In the genomic region with DNA sequence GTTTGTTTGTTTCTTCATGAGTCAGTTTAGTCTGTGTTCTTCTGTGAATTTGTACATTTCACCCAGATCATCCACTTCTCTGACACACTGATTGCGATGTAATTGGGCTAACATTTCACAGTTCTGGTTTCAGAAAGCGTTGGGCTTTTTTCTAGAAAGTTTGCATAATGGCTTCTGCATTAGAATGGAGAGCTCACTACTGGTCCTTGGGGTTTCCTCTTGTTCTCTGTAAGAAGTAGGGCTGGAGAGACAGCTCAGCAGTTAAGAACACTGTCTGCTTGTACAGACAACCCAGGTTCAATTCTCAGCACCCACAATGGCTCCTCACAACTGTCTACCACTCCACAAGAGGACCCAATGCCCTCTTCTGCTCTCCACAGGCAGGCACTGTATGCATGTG, we compare ENCODE assay signal across 22 mouse cellular contexts. TPM values are rescaled to one million over a fixed set of nuclear protein-coding genes. Genes with fewer than 3 reads are reported as not detected.
DNase-seq lines count a peak whose midpoint lies in the region; ATAC-seq and TF ChIP-seq lines count a peak whose summit lies in the region.
"Had no signal": no experiment of that assay in that cellular context is flagged by ENCODE, and none has a peak within 500 bp of the region (broad histone marks: within the 10 kb centered on the region; RNA-seq: fewer than 3 reads in every experiment).

No protein-coding gene starts in this region.

- H3K27ac ChIP-seq in layer of hippocampus, adult 2 months: peak overlapping the region; percentile 59; the same call in 1 of the 2 replicates
- peak overlapping the region; percentile 46; the same call in 1 of the 2 replicates for H3K27ac ChIP-seq in ES-Bruce4 (ENCODE audit: insufficient read depth, low read length)
- peak overlapping the region; percentile 24 for H3K27ac ChIP-seq in bone marrow macrophage, adult 2 months (ENCODE audit: insufficient read depth, low read depth, low read length)
- H3K27ac ChIP-seq: embryonic facial prominence, embryonic 12.5 days; forebrain, embryonic 12.5 days; heart, adult 2 months; heart, embryonic 15.5 days; hindbrain, embryonic 10.5 days; hindbrain, embryonic 14.5 days had no signal

- H3K27me3 ChIP-seq in megakaryocyte, embryonic 14.5 days (replicated peaks): no peaks in the 10 kb centered on the region
- H3K27me3 ChIP-seq in ES-Bruce4 (ENCODE audit: control insufficient read depth, insufficient read depth, low read length, poor library complexity, severe bottlenecking): no peaks in the 10 kb centered on the region
- H3K27me3 ChIP-seq: embryonic facial prominence, embryonic 12.5 days; forebrain, embryonic 12.5 days; heart, embryonic 15.5 days had no signal

- H3K4me3 ChIP-seq in layer of hippocampus, adult 2 months: no peak overlapping the region
- peak overlapping the region; percentile 67 for H3K4me3 ChIP-seq in megakaryocyte, embryonic 14.5 days (replicated peaks)
- no peak overlapping the region for H3K4me3 ChIP-seq in ES-Bruce4 (ENCODE audit: low read depth, low read length)
- no peak overlapping the region for H3K4me3 ChIP-seq in bone marrow macrophage, adult 2 months (ENCODE audit: insufficient read depth, low read length)
- H3K4me3 ChIP-seq: embryonic facial prominence, embryonic 12.5 days; forebrain, embryonic 12.5 days; heart, adult 2 months; heart, embryonic 15.5 days; hindbrain, embryonic 10.5 days had no signal

- no peak for TF ChIP-seq CTCF in layer of hippocampus, adult 2 months (conservative IDR thresholded peaks at IDR 0.05)
- no peak for TF ChIP-seq CTCF in ES-Bruce4 (IDR thresholded peaks at IDR 0.05; ENCODE audit: low read depth, low read length)
- TF ChIP-seq CTCF in bone marrow macrophage, adult 2 months (IDR thresholded peaks at IDR 0.05; ENCODE audit: low read depth, low read length): no peak

- ATAC-seq in megakaryocyte, adult 5-6 weeks (ENCODE audit: poor library complexity, severe bottlenecking): no peak
- ATAC-seq: activated CD4-positive, CD25-positive, alpha-beta regulatory T cell, adult 4 months; forebrain, embryonic 16.5 days had no signal

- intact Hi-C loops in heart, postnatal 10 days (cut with DNase I): no loop called here

- H3K4me1 ChIP-seq in megakaryocyte, embryonic 14.5 days: peaks cover 84% of the 10 kb centered on the region
- no peaks in the 10 kb centered on the region for H3K4me1 ChIP-seq in ES-Bruce4 (ENCODE audit: control insufficient read depth, insufficient read depth, low read length)
- H3K4me1 ChIP-seq in bone marrow macrophage, adult 2 months (ENCODE audit: control insufficient read depth, insufficient read depth, low read length): peaks cover 58% of the 10 kb centered on the region

- no peak for TF ChIP-seq POLR2A in ES-Bruce4 (IDR thresholded peaks at IDR 0.05; ENCODE audit: insufficient read depth, low read length)
- no peak for TF ChIP-seq POLR2A in bone marrow macrophage, adult 2 months (IDR thresholded peaks at IDR 0.05; ENCODE audit: borderline replicate concordance, low read depth, low read length)

- TF ChIP-seq EP300 in ES-Bruce4 (IDR thresholded peaks at IDR 0.05; ENCODE audit: insufficient read depth, low read depth, low read length): no peak

- no peak for DNase-seq in layer of hippocampus, adult 2 months (ENCODE audit: low spot score in 2 of 2)
- no peak for DNase-seq in layer of hippocampus, adult 9-10 months (ENCODE audit: low spot score)
- DNase-seq in heart, postnatal 10 days: no peak
- DNase-seq in ovary, postnatal 10 days (ENCODE audit: low spot score): no peak
- DNase-seq: adrenal gland, adult 2 months; adrenal gland, postnatal 25 days; cerebellum, adult 11 months; cerebellum, adult 8-10 months; cerebellum, postnatal 14 days; gastrocnemius, postnatal 10 days; heart, adult 2 months had no signal

- no peaks in the 10 kb centered on the region for H3K9me3 ChIP-seq in megakaryocyte, embryonic 14.5 days
- no peaks in the 10 kb centered on the region for H3K9me3 ChIP-seq in ES-Bruce4 (replicated peaks; ENCODE audit: control insufficient read depth, insufficient read depth, low read length, poor library complexity, severe bottlenecking)
- H3K9me3 ChIP-seq: embryonic facial prominence, embryonic 12.5 days; forebrain, embryonic 12.5 days; heart, embryonic 15.5 days; hindbrain, embryonic 10.5 days had no signal

- peaks cover 44% of the 10 kb centered on the region for H3K36me3 ChIP-seq in megakaryocyte, embryonic 14.5 days (replicated peaks; ENCODE audit: low read length)
- H3K36me3 ChIP-seq in ES-Bruce4 (ENCODE audit: control insufficient read depth, insufficient read depth, low read length, poor library complexity, severe bottlenecking): no peaks in the 10 kb centered on the region
- H3K36me3 ChIP-seq: heart, embryonic 15.5 days had no signal

- H3K9ac ChIP-seq in ES-Bruce4 (ENCODE audit: low read depth, poor library complexity, severe bottlenecking): no peak overlapping the region
- H3K9ac ChIP-seq: embryonic facial prominence, embryonic 12.5 days; forebrain, embryonic 12.5 days; heart, embryonic 15.5 days; hindbrain, embryonic 14.5 days had no signal

RNA-seq across cellular contexts. Expression of gene Ccdc12, which starts 3.9 kb away (rescaled TPM):
- 10 to 100 TPM; 50.2 to 66.0 TPM for total RNA-seq in layer of hippocampus, adult 2 months (2021)
- polyA plus RNA-seq in megakaryocyte, embryonic 14.5 days (2012; ENCODE audit: insufficient read depth, low replicate concordance): 77.7 and 537 TPM in 2 replicates
- total RNA-seq in megakaryocyte, adult 5-6 weeks (2015): 204 and 210 TPM in 2 replicates
- total RNA-seq in megakaryocyte, adult 5-6 weeks (2017): 165 and 180 TPM in 2 replicates
- polyA plus RNA-seq in ES-Bruce4 (2011; ENCODE audit: insufficient read depth, insufficient read length, low read depth, missing spikeins): 33.5 and 40.5 TPM in 2 replicates
- polyA plus RNA-seq in bone marrow macrophage, adult 2 months (2012; ENCODE audit: insufficient read depth, insufficient read length, missing spikeins): 134 and 143 TPM in 2 replicates
- total RNA-seq in heart, postnatal 10 days (2021): 10 to 100 TPM; 69.6 to 78.9 TPM

RNA-seq across cellular contexts. Expression of gene Nbeal2, which starts 6.2 kb away (rescaled TPM):
- 10 to 100 TPM; 17.7 to 18.0 TPM for total RNA-seq in layer of hippocampus, adult 2 months (2021)
- 102 and 106 TPM in 2 replicates for polyA plus RNA-seq in megakaryocyte, embryonic 14.5 days (2012; ENCODE audit: insufficient read depth, low replicate concordance)
- total RNA-seq in megakaryocyte, adult 5-6 weeks (2015): 42.1 and 52.5 TPM in 2 replicates
- total RNA-seq in megakaryocyte, adult 5-6 weeks (2017): 29.1 and 35.9 TPM in 2 replicates
- polyA plus RNA-seq in ES-Bruce4 (2011; ENCODE audit: insufficient read depth, insufficient read length, low read depth, missing spikeins): 10.3 and 11.6 TPM in 2 replicates
- polyA plus RNA-seq in bone marrow macrophage, adult 2 months (2012; ENCODE audit: insufficient read depth, insufficient read length, missing spikeins): 50.4 and 51.9 TPM in 2 replicates
- total RNA-seq in heart, postnatal 10 days (2021): 1 to 10 TPM; 8.3 to 8.7 TPM

RNA-seq across cellular contexts. Expression of gene Nradd, which starts 36.0 kb away (rescaled TPM):
- 1 to 10 TPM; 1.9 to 3.4 TPM for total RNA-seq in layer of hippocampus, adult 2 months (2021)
- polyA plus RNA-seq in megakaryocyte, embryonic 14.5 days (2012; ENCODE audit: insufficient read depth, low replicate concordance): 6.7 and 12.4 TPM in 2 replicates
- 4.6 and 5.2 TPM in 2 replicates for total RNA-seq in megakaryocyte, adult 5-6 weeks (2015)
- total RNA-seq in megakaryocyte, adult 5-6 weeks (2017): 2.0 and 3.5 TPM in 2 replicates
- 43.5 and 48.0 TPM in 2 replicates for polyA plus RNA-seq in ES-Bruce4 (2011; ENCODE audit: insufficient read depth, insufficient read length, low read depth, missing spikeins)
- polyA plus RNA-seq in bone marrow macrophage, adult 2 months (2012; ENCODE audit: insufficient read depth, insufficient read length, missing spikeins): 6.8 and 10.0 TPM in 2 replicates
- total RNA-seq in heart, postnatal 10 days (2021): 1 to 10 TPM; 2.2 to 2.3 TPM
